Mouse (Mus musculus) spleen, adult 2 months (tissue): Measurements from ENCODE around the gene Myh9. TPM values are rescaled to one million over a fixed set of nuclear protein-coding genes. Genes with fewer than 3 reads are reported as not detected.

Experiments
- DNase-seq, 2 experiments: peaks; one replicate each; pipeline versions ENCODE4 v3.0.0 to v3.0.0-alpha.2; 2012 to 2021; ENCODE audit warnings: low spot score in 2 of 2, low read depth in 1 of 2
- H3K27ac ChIP-seq: fragments of 200-500 bp; 2 replicates; pipeline ENCODE4 v1.5.1; 2012; ENCODE audit warnings: low read length, inconsistent platforms; ENCODE audit not compliant: insufficient read depth
- H3K27me3 ChIP-seq: fragments of 200-500 bp; 2 replicates; pipeline ENCODE4 v1.6.1; 2012; ENCODE audit warnings: mild to moderate bottlenecking, moderate library complexity, low read length, inconsistent platforms; ENCODE audit not compliant: control insufficient read depth, insufficient read depth
- H3K36me3 ChIP-seq: fragments of 200-500 bp; 2 replicates; pipeline ENCODE4 v1.6.1; 2012; ENCODE audit warnings: mild to moderate bottlenecking, low read length, inconsistent platforms; ENCODE audit not compliant: control insufficient read depth, insufficient read depth
- H3K4me1 ChIP-seq: fragments of 200-500 bp; 2 replicates; pipeline ENCODE4 v1.6.1; 2011; ENCODE audit warnings: inconsistent platforms; ENCODE audit not compliant: control insufficient read depth, insufficient read depth, insufficient read length
- H3K4me3 ChIP-seq: fragments of 200-500 bp; 2 replicates; pipeline ENCODE4 v1.5.1; 2011; ENCODE audit warnings: mild to moderate bottlenecking, inconsistent platforms; ENCODE audit not compliant: insufficient read depth, insufficient read length; ENCODE audit errors: extremely low read depth
- CTCF ChIP-seq: fragments of 200-500 bp; IDR thresholded peaks from 2 replicates; pipeline ENCODE4 v1.5.1; 2011; ENCODE audit warnings: mild to moderate bottlenecking, inconsistent platforms; ENCODE audit not compliant: insufficient read depth, insufficient read length, insufficient replicate concordance; ENCODE audit errors: extremely low read depth
- POLR2A ChIP-seq: fragments of 200-500 bp; IDR thresholded peaks from 2 replicates; pipeline ENCODE4 v1.6.1; 2011; ENCODE audit warnings: low read depth, low read length, inconsistent platforms
- WGBS: fragments of 180-500 bp; shearing (Covaris S2); methylation state at CpG from one replicate; pipeline ENCODE4 v1.1.7; 2018; 5-methylcytosine and 5-hydroxymethylcytosine counted together
- polyA plus RNA-seq: library from polyadenylated mRNA; depleted of rRNA; stranded (reverse); fragments of >200 nt; gene quantifications from 2 replicates; pipeline ENCODE4 v1.2.3, GENCODE M21; 2012

Myh9 gene
- polyA plus RNA-seq, 1 experiment = 138 TPM

GRCm38 (mm10) chr15:77819894-77820387, 22.0 kb downstream of the Myh9 start:
- H3K4me3 ChIP-seq = no peak overlapping the region
- peaks cover 6% of the 10 kb centered on the region for H3K36me3 ChIP-seq
- H3K4me1 ChIP-seq = peaks cover 69% of the 10 kb centered on the region
- no peak for DNase-seq
- WGBS = 27% methylated on average over 10 of the region's 10 CpGs
- peak overlapping the region; percentile 59 for H3K27ac ChIP-seq
- no peaks in the 10 kb centered on the region for H3K27me3 ChIP-seq
- no peak for TF ChIP-seq CTCF

GRCm38 (mm10) chr15:77818556-77819158, 23.3 kb downstream of the Myh9 start:
- Histone ChIP-seq H3K27ac (no peak overlapping the region), H3K4me1 (peaks cover 69% of the 10 kb centered on the region), H3K36me3 (peaks cover 3% of the 10 kb centered on the region), H3K4me3 (no peak overlapping the region), H3K27me3 (no peaks in the 10 kb centered on the region)
- 84% methylated on average over 15 of the region's 15 CpGs for WGBS
- no peak for TF ChIP-seq CTCF
- no peak for TF ChIP-seq POLR2A
- DNase-seq = no peak

- DNase-seq = no peak
- no peak for TF ChIP-seq CTCF
- no peak for TF ChIP-seq POLR2A
- 38% methylated on average over 7 of the region's 7 CpGs for WGBS
- Histone ChIP-seq H3K4me3 (no peak overlapping the region), H3K27me3 (no peaks in the 10 kb centered on the region), H3K27ac (peak overlapping the region; percentile 28), H3K4me1 (peaks cover 59% of the 10 kb centered on the region), H3K36me3 (peaks cover 9% of the 10 kb centered on the region)
Observed at GRCm38 (mm10) chr15:77817417-77817816, 24.6 kb downstream of the Myh9 start.

- Histone ChIP-seq H3K4me1 (peaks cover 51% of the 10 kb centered on the region), H3K27ac (peak overlapping the region; percentile 81), H3K4me3 (no peak overlapping the region), H3K27me3 (no peaks in the 10 kb centered on the region), H3K36me3 (peaks cover 17% of the 10 kb centered on the region)
- WGBS = 44% methylated on average over 4 of the region's 4 CpGs
- no peak for DNase-seq
- TF ChIP-seq POLR2A (no peak), CTCF (no peak)
Observed at GRCm38 (mm10) chr15:77816601-77816950, 25.4 kb downstream of the Myh9 start.

- 13% methylated on average over 17 of the region's 17 CpGs for WGBS
- no peak for DNase-seq
- H3K36me3 ChIP-seq = peaks cover 22% of the 10 kb centered on the region
- no peaks in the 10 kb centered on the region for H3K27me3 ChIP-seq
- peaks cover 46% of the 10 kb centered on the region for H3K4me1 ChIP-seq
- no peak for TF ChIP-seq POLR2A
- TF ChIP-seq CTCF = no peak
- peak overlapping the region; percentile 5 for H3K4me3 ChIP-seq
- peak overlapping the region; percentile 81 for H3K27ac ChIP-seq
Observed at GRCm38 (mm10) chr15:77815867-77816600, 25.9 kb downstream of the Myh9 start.

GRCm38 (mm10) chr15:77813639-77814375, 28.2 kb downstream of the Myh9 start:
- Histone ChIP-seq H3K27ac (peak overlapping the region; percentile 43), H3K27me3 (no peaks in the 10 kb centered on the region), H3K4me3 (no peak overlapping the region), H3K36me3 (peaks cover 36% of the 10 kb centered on the region), H3K4me1 (peaks cover 38% of the 10 kb centered on the region)
- TF ChIP-seq CTCF (no peak), POLR2A (no peak)
- WGBS = 59% methylated on average over 6 of the region's 6 CpGs
- DNase-seq = no peak
